Mouse (Mus musculus): ENCODE measurements around the gene Duoxa1. TPM values are rescaled to one million over a fixed set of nuclear protein-coding genes. Genes with fewer than 3 reads are reported as not detected.

Duoxa1 gene
- total and polyA plus RNA-seq, 3 experiments = 0.23 to 1.5 (median 0.37) TPM

- H3K36me3 ChIP-seq (ENCODE audit: control insufficient read depth, insufficient read depth, low read length) = no peaks in the 10 kb centered on the region
- no peaks in the 10 kb centered on the region for H3K79me2 ChIP-seq (replicated peaks; ENCODE audit: control insufficient read depth, insufficient read depth, low read length)
- H3K9ac ChIP-seq (ENCODE audit: low read depth, low read length) = no peak overlapping the region
- no peak overlapping the region for H3K27ac ChIP-seq
- no peaks in the 10 kb centered on the region for H3K4me1 ChIP-seq (ENCODE audit: control insufficient read depth, insufficient read depth, low read length)
- 69% methylated on average over 2 of the region's 2 CpGs for WGBS
- DNase-seq = no peak
- no peak overlapping the region for H3K4me3 ChIP-seq
- H3K27me3 ChIP-seq (ENCODE audit: control insufficient read depth, insufficient read depth, low read length) = no peaks in the 10 kb centered on the region
- intact Hi-C loops (cut with DNase I) = no loop called here
- no peak for TF ChIP-seq EP300 (IDR thresholded peaks at IDR 0.05; ENCODE audit: insufficient read depth, low read depth, low read length)
- TF ChIP-seq POLR2A (IDR thresholded peaks at IDR 0.05; ENCODE audit: insufficient read depth, low read depth, low read length) = no peak
- TF ChIP-seq CTCF (IDR thresholded peaks at IDR 0.05) = no peak
Observed at GRCm38 (mm10) chr2:122325361-122325760, 11.8 kb upstream of the Duoxa1 start.

GRCm38 (mm10) chr2:122324586-122324985, 11.1 kb upstream of the Duoxa1 start:
- no peak for DNase-seq
- H3K27me3 ChIP-seq (ENCODE audit: control insufficient read depth, insufficient read depth, low read length) = no peaks in the 10 kb centered on the region
- no peak overlapping the region for H3K4me3 ChIP-seq
- TF ChIP-seq CTCF (IDR thresholded peaks at IDR 0.05) (no peak), EP300 (IDR thresholded peaks at IDR 0.05; ENCODE audit: insufficient read depth, low read depth, low read length) (no peak), POLR2A (IDR thresholded peaks at IDR 0.05; ENCODE audit: insufficient read depth, low read depth, low read length) (no peak)
- no peaks in the 10 kb centered on the region for H3K36me3 ChIP-seq (ENCODE audit: control insufficient read depth, insufficient read depth, low read length)
- no peaks in the 10 kb centered on the region for H3K79me2 ChIP-seq (replicated peaks; ENCODE audit: control insufficient read depth, insufficient read depth, low read length)
- no peaks in the 10 kb centered on the region for H3K4me1 ChIP-seq (ENCODE audit: control insufficient read depth, insufficient read depth, low read length)
- 80% methylated on average over 3 of the region's 3 CpGs for WGBS
- H3K27ac ChIP-seq = no peak overlapping the region
- intact Hi-C loops (cut with DNase I) = no loop called here
- no peak overlapping the region for H3K9ac ChIP-seq (ENCODE audit: low read depth, low read length)

- intact Hi-C loops (cut with DNase I) = no loop called here
- no peaks in the 10 kb centered on the region; the same call in 1 of the 2 replicates for H3K27me3 ChIP-seq (ENCODE audit: control insufficient read depth, insufficient read depth, low read length)
- H3K4me1 ChIP-seq (ENCODE audit: control insufficient read depth, insufficient read depth, low read length) = no peaks in the 10 kb centered on the region
- H3K36me3 ChIP-seq (ENCODE audit: control insufficient read depth, insufficient read depth, low read length) = no peaks in the 10 kb centered on the region
- DNase-seq = no peak
- H3K27ac ChIP-seq = no peak overlapping the region
- no peak overlapping the region for H3K9ac ChIP-seq (ENCODE audit: low read depth, low read length)
- TF ChIP-seq CTCF (IDR thresholded peaks at IDR 0.05) (no peak), EP300 (IDR thresholded peaks at IDR 0.05; ENCODE audit: insufficient read depth, low read depth, low read length) (no peak), POLR2A (IDR thresholded peaks at IDR 0.05; ENCODE audit: insufficient read depth, low read depth, low read length) (no peak)
- no peaks in the 10 kb centered on the region for H3K79me2 ChIP-seq (replicated peaks; ENCODE audit: control insufficient read depth, insufficient read depth, low read length)
- 57% methylated on average over 3 of the region's 3 CpGs for WGBS
- H3K4me3 ChIP-seq = no peak overlapping the region
Observed at GRCm38 (mm10) chr2:122323960-122324359, 10.4 kb upstream of the Duoxa1 start.

GRCm38 (mm10) chr2:122317384-122317783, 3.9 kb upstream of the Duoxa1 start:
- H3K9ac ChIP-seq (ENCODE audit: low read depth, low read length) = no peak overlapping the region
- no peak overlapping the region for H3K27ac ChIP-seq
- no peak overlapping the region for H3K4me3 ChIP-seq
- H3K79me2 ChIP-seq (replicated peaks; ENCODE audit: control insufficient read depth, insufficient read depth, low read length) = no peaks in the 10 kb centered on the region
- DNase-seq = no peak
- H3K27me3 ChIP-seq (ENCODE audit: control insufficient read depth, insufficient read depth, low read length) = peaks cover 9% of the 10 kb centered on the region
- peaks cover 3% of the 10 kb centered on the region for H3K4me1 ChIP-seq (ENCODE audit: control insufficient read depth, insufficient read depth, low read length)
- intact Hi-C loops (cut with DNase I) = no loop called here
- TF ChIP-seq EP300 (IDR thresholded peaks at IDR 0.05; ENCODE audit: insufficient read depth, low read depth, low read length) (no peak), CTCF (IDR thresholded peaks at IDR 0.05) (no peak), POLR2A (IDR thresholded peaks at IDR 0.05; ENCODE audit: insufficient read depth, low read depth, low read length) (no peak)
- no peaks in the 10 kb centered on the region for H3K36me3 ChIP-seq (ENCODE audit: control insufficient read depth, insufficient read depth, low read length)
- WGBS = 46% methylated on average over 4 of the region's 4 CpGs

GRCm38 (mm10) chr2:122315372-122315771, 1.8 kb upstream of the Duoxa1 start, which contains the start of gene Duox1:
Duox1 (plus strand) TSS chr2:122315672.
- peaks cover 3% of the 10 kb centered on the region for H3K4me1 ChIP-seq (ENCODE audit: control insufficient read depth, insufficient read depth, low read length)
- H3K36me3 ChIP-seq (ENCODE audit: control insufficient read depth, insufficient read depth, low read length) = no peaks in the 10 kb centered on the region
- no peak within 1 kb of the TSS for H3K9ac ChIP-seq (ENCODE audit: low read depth, low read length)
- no peak within 1 kb of the TSS for H3K4me3 ChIP-seq
- TF ChIP-seq CTCF (IDR thresholded peaks at IDR 0.05) (no peak), EP300 (IDR thresholded peaks at IDR 0.05; ENCODE audit: insufficient read depth, low read depth, low read length) (no peak), POLR2A (IDR thresholded peaks at IDR 0.05; ENCODE audit: insufficient read depth, low read depth, low read length) (no peak)
- H3K79me2 ChIP-seq (replicated peaks; ENCODE audit: control insufficient read depth, insufficient read depth, low read length) = no peaks in the 10 kb centered on the region
- no peak for DNase-seq
- 85% methylated on average over 7 of the region's 7 CpGs for WGBS
- H3K27ac ChIP-seq = no peak within 1 kb of the TSS
- intact Hi-C loops (cut with DNase I) = no loop called here
- H3K27me3 ChIP-seq (ENCODE audit: control insufficient read depth, insufficient read depth, low read length) = peaks cover 9% of the 10 kb centered on the region

GRCm38 (mm10) chr2:122312722-122313417, 660 bp downstream of the Duoxa1 start:
- no peaks in the 10 kb centered on the region for H3K36me3 ChIP-seq (ENCODE audit: control insufficient read depth, insufficient read depth, low read length)
- no peak overlapping the region for H3K27ac ChIP-seq
- intact Hi-C loops (cut with DNase I) = no loop called here
- H3K79me2 ChIP-seq (replicated peaks; ENCODE audit: control insufficient read depth, insufficient read depth, low read length) = no peaks in the 10 kb centered on the region
- H3K9ac ChIP-seq (ENCODE audit: low read depth, low read length) = no peak overlapping the region
- peaks cover 3% of the 10 kb centered on the region for H3K4me1 ChIP-seq (ENCODE audit: control insufficient read depth, insufficient read depth, low read length)
- TF ChIP-seq POLR2A (IDR thresholded peaks at IDR 0.05; ENCODE audit: insufficient read depth, low read depth, low read length) (no peak), CTCF (IDR thresholded peaks at IDR 0.05) (peak; percentile 90)
- peak overlapping the region; percentile 2; the same call in 1 of the 2 replicates for H3K4me3 ChIP-seq
- WGBS = 6% methylated on average over 27 of the region's 27 CpGs
- peaks cover 9% of the 10 kb centered on the region for H3K27me3 ChIP-seq (ENCODE audit: control insufficient read depth, insufficient read depth, low read length)
- DNase-seq = peak; percentile 51 to 76
